Mouse (Mus musculus): Measurements from ENCODE around the gene Tenm2. TPM values are rescaled to one million over a fixed set of nuclear protein-coding genes. Genes with fewer than 3 reads are reported as not detected.

Tenm2 gene
- total RNA-seq, 4 experiments from 2014 or later = 0.35 to 0.77 (median 0.54) TPM

- DNase-seq = no peak
Observed at GRCm38 (mm10) chr11:36172520-36172919, 1063.2 kb downstream of the Tenm2 start.

- no peak for DNase-seq
Observed at GRCm38 (mm10) chr11:36171991-36172390, 1063.8 kb downstream of the Tenm2 start.

GRCm38 (mm10) chr11:36171221-36171620, 1064.5 kb downstream of the Tenm2 start:
- no peak for DNase-seq

GRCm38 (mm10) chr11:36169738-36170137, 1066.0 kb downstream of the Tenm2 start:
- DNase-seq = no peak

- no peak for DNase-seq
Observed at GRCm38 (mm10) chr11:36168921-36169537, 1066.7 kb downstream of the Tenm2 start.

- DNase-seq = no peak
Observed at GRCm38 (mm10) chr11:36167766-36168318, 1067.9 kb downstream of the Tenm2 start.

GRCm38 (mm10) chr11:36163580-36163979, 1072.2 kb downstream of the Tenm2 start:
- no peak for DNase-seq

GRCm38 (mm10) chr11:36161765-36162321, 1073.9 kb downstream of the Tenm2 start:
- DNase-seq = no peak

GRCm38 (mm10) chr11:36153450-36153849, 1082.3 kb downstream of the Tenm2 start:
- DNase-seq = no peak

GRCm38 (mm10) chr11:36153011-36153410, 1082.8 kb downstream of the Tenm2 start:
- DNase-seq = no peak

- no peak for DNase-seq
Observed at GRCm38 (mm10) chr11:36152226-36152625, 1083.5 kb downstream of the Tenm2 start.

- no peak for DNase-seq
Observed at GRCm38 (mm10) chr11:36149092-36149491, 1086.7 kb downstream of the Tenm2 start.

GRCm38 (mm10) chr11:36145057-36145456, 1090.7 kb downstream of the Tenm2 start:
- DNase-seq = no peak

GRCm38 (mm10) chr11:36140411-36140810, 1095.4 kb downstream of the Tenm2 start:
- no peak for DNase-seq

- no peak for DNase-seq
Observed at GRCm38 (mm10) chr11:36139521-36139920, 1096.2 kb downstream of the Tenm2 start.

GRCm38 (mm10) chr11:36137840-36138239, 1097.9 kb downstream of the Tenm2 start:
- no peak for DNase-seq

GRCm38 (mm10) chr11:36137276-36137675, 1098.5 kb downstream of the Tenm2 start:
- no peak for DNase-seq

GRCm38 (mm10) chr11:36134645-36135044, 1101.1 kb downstream of the Tenm2 start:
- no peak for DNase-seq

- no peak for DNase-seq
Observed at GRCm38 (mm10) chr11:36123275-36123674, 1112.5 kb downstream of the Tenm2 start.

GRCm38 (mm10) chr11:36121410-36121929, 1114.3 kb downstream of the Tenm2 start:
- no peak for DNase-seq

- DNase-seq = no peak
Observed at GRCm38 (mm10) chr11:36120591-36121409, 1115.0 kb downstream of the Tenm2 start.

GRCm38 (mm10) chr11:36113326-36113725, 1122.4 kb downstream of the Tenm2 start:
- no peak for DNase-seq
